13 mouse cellular contexts compared by ENCODE assay signal in the genomic region with DNA sequence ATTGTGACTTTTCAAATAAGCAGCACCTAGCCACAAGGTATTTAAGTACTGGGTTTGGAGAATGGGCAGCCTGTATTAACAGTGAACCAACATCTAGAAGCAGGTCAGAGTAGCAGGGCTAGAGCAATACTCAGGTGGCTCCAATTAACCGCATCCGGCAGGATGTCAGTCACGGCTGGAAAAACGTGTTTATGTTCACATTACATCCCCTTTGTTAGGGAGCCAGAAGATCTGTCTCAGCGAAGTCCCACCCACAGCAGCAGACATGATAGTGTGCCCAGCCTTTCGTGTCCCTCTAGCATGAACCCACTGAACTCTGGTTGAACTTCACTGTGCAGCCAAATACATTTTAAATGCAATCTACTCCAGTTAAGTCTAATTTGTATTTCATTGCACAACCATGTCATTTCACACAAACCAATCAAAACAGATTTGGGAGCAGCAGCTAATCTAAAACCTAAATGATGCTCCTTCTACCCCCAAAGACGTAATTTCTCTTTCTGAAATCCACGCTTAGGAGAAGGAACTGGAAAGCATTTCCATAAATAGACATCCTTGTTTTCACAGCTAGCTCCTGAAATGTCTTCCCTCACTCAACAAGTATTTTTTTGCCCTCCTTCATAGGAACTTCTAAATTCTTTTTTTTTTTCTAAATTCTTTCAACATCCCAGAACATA.
DNase-seq lines count a peak whose midpoint lies in the region; ATAC-seq lines count a peak whose summit lies in the region.
"Had no signal": no experiment of that assay in that cellular context is flagged by ENCODE, and none has a peak within 500 bp of the region (broad histone marks: within the 10 kb centered on the region; RNA-seq: fewer than 3 reads in every experiment).

No protein-coding gene starts in this region.

- H3K27ac ChIP-seq in forebrain, embryonic 10.5 days, result 0 out of 2 replicates have a peak overlapping the region, but pooled peaks have one; percentile 21
- H3K27ac ChIP-seq in forebrain, embryonic 14.5 days (ENCODE audit: low read depth, low read length), result no peak overlapping the region
- H3K27ac ChIP-seq in liver, embryonic 12.5 days, result no peak overlapping the region
- H3K27ac ChIP-seq in heart, embryonic 14.5 days (replicated peaks in 1 of 2; ENCODE audit: control insufficient read depth in 1 of 2, insufficient read depth in 1 of 2, low read depth in 2 of 2, low read length in 2 of 2), result peak overlapping the region in 1 of 2 experiments; percentile 26; a peak in 1 of 4 replicates
- H3K27ac ChIP-seq: neural tube, embryonic 13.5 days had no signal

- peaks cover 8% of the 10 kb centered on the region; the same call in 1 of the 2 replicates for H3K4me1 ChIP-seq in forebrain, embryonic 10.5 days
- no peaks in the 10 kb centered on the region for H3K4me1 ChIP-seq in forebrain, embryonic 14.5 days (ENCODE audit: control insufficient read depth, insufficient read depth, low read length)
- H3K4me1 ChIP-seq in liver, embryonic 12.5 days, result no peaks in the 10 kb centered on the region
- peaks cover 2 to 6% of the 10 kb centered on the region in 2 experiments for H3K4me1 ChIP-seq in heart, embryonic 14.5 days (ENCODE audit: control insufficient read depth in 2 of 2, insufficient read depth in 2 of 2, low read length in 2 of 2)
- H3K4me1 ChIP-seq: neural tube, embryonic 13.5 days had no signal

- no peak overlapping the region for H3K4me2 ChIP-seq in forebrain, embryonic 14.5 days (ENCODE audit: low read length)
- no peak overlapping the region for H3K4me2 ChIP-seq in liver, embryonic 12.5 days
- H3K4me2 ChIP-seq in heart, embryonic 14.5 days (ENCODE audit: low read length), result peak overlapping the region; percentile 11; the same call in 1 of the 2 replicates
- H3K4me2 ChIP-seq: midbrain, embryonic 11.5 days; neural tube, embryonic 13.5 days had no signal

- no peaks in the 10 kb centered on the region for H3K27me3 ChIP-seq in forebrain, embryonic 10.5 days (ENCODE audit: poor library complexity, severe bottlenecking)
- H3K27me3 ChIP-seq in forebrain, embryonic 14.5 days (replicated peaks; ENCODE audit: control insufficient read depth, insufficient read depth, low read length), result no peaks in the 10 kb centered on the region
- no peaks in the 10 kb centered on the region for H3K27me3 ChIP-seq in liver, embryonic 12.5 days (replicated peaks)
- no peaks in the 10 kb centered on the region for H3K27me3 ChIP-seq in heart, embryonic 14.5 days (ENCODE audit: control insufficient read depth, insufficient read depth, low read length)
- H3K27me3 ChIP-seq: neural tube, embryonic 13.5 days had no signal

- DNase-seq in forebrain, embryonic 10.5 days (ENCODE audit: extremely low spot score, low spot score), result peak; percentile 36
- DNase-seq in forebrain, embryonic 14.5 days (ENCODE audit: low spot score), result no peak
- DNase-seq in liver, result peak; percentile 8
- DNase-seq in mesoderm, embryonic 11.5 days (ENCODE audit: low read depth, low spot score), result peak; percentile 66
- DNase-seq in ovary, adult 18-20 months (ENCODE audit: low spot score), result no peak
- DNase-seq in thymus, postnatal 25 days, result no peak
- DNase-seq: cerebellum, adult 8-10 months; gastrocnemius, postnatal 36 days had no signal

- H3K4me3 ChIP-seq in forebrain, embryonic 10.5 days, result no peak overlapping the region
- no peak overlapping the region for H3K4me3 ChIP-seq in forebrain, embryonic 14.5 days (ENCODE audit: low read depth, low read length)
- H3K4me3 ChIP-seq in liver, embryonic 12.5 days, result no peak overlapping the region
- no peak overlapping the region for H3K4me3 ChIP-seq in heart, embryonic 14.5 days (ENCODE audit: control insufficient read depth in 1 of 2, insufficient read depth in 1 of 2, low read depth in 1 of 2, low read length in 2 of 2)
- H3K4me3 ChIP-seq: neural tube, embryonic 13.5 days had no signal

- WGBS in forebrain, embryonic 10.5 days, result 62% methylated on average over 8 of the region's 8 CpGs
- 76% methylated on average over 8 of the region's 8 CpGs for WGBS in forebrain, embryonic 14.5 days
- 57% methylated on average over 8 of the region's 8 CpGs for WGBS in liver, embryonic 12.5 days (ENCODE audit: insufficient replicate concordance)
- 35% methylated on average over 8 of the region's 8 CpGs for WGBS in heart, embryonic 14.5 days

- H3K36me3 ChIP-seq in forebrain, embryonic 10.5 days (replicated peaks), result no peaks in the 10 kb centered on the region
- no peaks in the 10 kb centered on the region for H3K36me3 ChIP-seq in forebrain, embryonic 14.5 days (ENCODE audit: control insufficient read depth, insufficient read depth, low read length)
- H3K36me3 ChIP-seq in liver, embryonic 12.5 days, result no peaks in the 10 kb centered on the region
- H3K36me3 ChIP-seq in heart, embryonic 14.5 days (ENCODE audit: control insufficient read depth, insufficient read depth, low read length), result no peaks in the 10 kb centered on the region
- H3K36me3 ChIP-seq: neural tube, embryonic 13.5 days had no signal

- no peak overlapping the region for H3K9ac ChIP-seq in forebrain, embryonic 14.5 days (ENCODE audit: low read length)
- H3K9ac ChIP-seq in liver, embryonic 12.5 days, result no peak overlapping the region
- H3K9ac ChIP-seq in heart, embryonic 14.5 days (ENCODE audit: low read length), result no peak overlapping the region
- H3K9ac ChIP-seq: neural tube, embryonic 13.5 days had no signal

- no peak for ATAC-seq in forebrain, embryonic 14.5 days
- ATAC-seq in liver, embryonic 12.5 days, result no peak
- ATAC-seq in heart, embryonic 14.5 days (ENCODE audit: insufficient number of reproducible peaks, insufficient read depth, low FRiP score, low read depth), result no peak
- ATAC-seq: inflammation-experienced regulatory T-cells, adult 6 months had no signal

- no peaks in the 10 kb centered on the region for H3K9me3 ChIP-seq in forebrain, embryonic 10.5 days
- H3K9me3 ChIP-seq in forebrain, embryonic 14.5 days (replicated peaks; ENCODE audit: control insufficient read depth, low read length), result no peaks in the 10 kb centered on the region
- no peaks in the 10 kb centered on the region for H3K9me3 ChIP-seq in liver, embryonic 12.5 days (replicated peaks)
- no peaks in the 10 kb centered on the region for H3K9me3 ChIP-seq in heart, embryonic 14.5 days (ENCODE audit: control insufficient read depth, low read length)
- H3K9me3 ChIP-seq: neural tube, embryonic 13.5 days had no signal

Comparison
In these comparisons a context has a peak if more than half of its experiments do, and no peak if none do; other contexts are left out.
1. DNase-seq: peak in forebrain, embryonic 10.5 days (single experiment), liver (single experiment) and mesoderm, embryonic 11.5 days (single experiment); none in forebrain, embryonic 14.5 days (single experiment), ovary, adult 18-20 months (single experiment) and thymus, postnatal 25 days (single experiment).